Mouse (Mus musculus): ENCODE data around the gene Gm20924. TPM values are rescaled to one million over a fixed set of nuclear protein-coding genes. Genes with fewer than 3 reads are reported as not detected.

Gene Gm20924
- polyA plus RNA-seq (2012; fragmentation: generic; extraction: Trizol): not detected

GRCm38 (mm10) chrY:65207427-65207826 lies at the start of gene Gm20924:
Gm20924 (minus strand) TSS chrY:65207527.

Other genes starting within 250 kb of the Gm20924 start
- gene Gm20736, start 170.2 kb upstream of the Gm20924 start, polyA plus RNA-seq (2012; fragmentation: generic; extraction: Trizol): not detected